In the genomic region with DNA sequence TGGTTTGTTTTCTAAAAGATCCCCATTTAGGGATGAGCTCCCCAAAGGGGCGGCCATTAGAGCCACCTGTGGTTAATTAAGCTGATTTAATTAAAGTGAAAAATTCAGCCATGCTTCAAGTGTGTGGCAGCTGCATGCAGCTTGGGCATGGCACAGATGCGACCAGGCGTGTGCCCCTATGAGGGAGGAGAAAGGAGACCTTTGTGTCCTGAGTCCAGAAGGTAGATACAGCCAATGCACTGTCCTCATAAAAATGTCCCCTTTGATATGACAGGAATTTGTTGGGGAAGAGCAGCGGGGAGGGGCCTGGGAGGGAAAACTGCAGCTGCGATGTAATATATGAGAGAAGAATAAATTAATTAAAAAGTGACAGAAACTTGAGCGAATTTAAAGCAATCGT, we compare ENCODE assay signal across 9 mouse cellular contexts.
"Had no signal": no experiment of that assay in that cellular context is flagged by ENCODE, and none has a peak within 500 bp of the region (broad histone marks: within the 10 kb centered on the region; RNA-seq: fewer than 3 reads in every experiment).

No protein-coding gene starts in this region.

- H3K27ac ChIP-seq: limb, embryonic 13.5 days; liver, embryonic 14.5 days; neural tube, embryonic 12.5 days had no signal

- DNase-seq: kidney, postnatal 14 days; left cerebral cortex, postnatal 4 days; lung, adult 18-20 months; midbrain, embryonic 14.5 days; right cerebral cortex, postnatal 25 days; thymus, postnatal 36 days had no signal

- H3K4me3 ChIP-seq: limb, embryonic 13.5 days; neural tube, embryonic 12.5 days had no signal

- H3K9me3 ChIP-seq: limb, embryonic 13.5 days; neural tube, embryonic 12.5 days had no signal

- H3K4me2 ChIP-seq: limb, embryonic 13.5 days; neural tube, embryonic 12.5 days had no signal

- H3K9ac ChIP-seq: limb, embryonic 13.5 days; liver, embryonic 14.5 days; neural tube, embryonic 12.5 days had no signal
